Mouse (Mus musculus): ENCODE results near the gene Taf1c. TPM values are rescaled to one million over a fixed set of nuclear protein-coding genes. Genes with fewer than 3 reads are reported as not detected.
A peak's percentile ranks its signal among the peaks of the same experiment; 100 is the strongest.

The Taf1c gene
- polyA plus RNA-seq, 1 experiment from 2014 or later, result 12.7 TPM

GRCm38 (mm10) chr8:119557821-119558602 is 47.0 kb downstream of the Taf1c start:
- H3K9me3 ChIP-seq (ENCODE audit: control insufficient read depth, low read length), result no peaks in the 10 kb centered on the region
- ATAC-seq (ENCODE audit: low read depth), result peak; percentile 91
- peak overlapping the region; percentile 93 for H3K27ac ChIP-seq (ENCODE audit: low read depth, low read length)
- H3K36me3 ChIP-seq (ENCODE audit: control insufficient read depth, insufficient read depth, low read length), result peaks cover 12% of the 10 kb centered on the region
- peak overlapping the region; percentile 74 for H3K4me3 ChIP-seq (ENCODE audit: low read depth, low read length)
- H3K4me2 ChIP-seq (ENCODE audit: low read depth, low read length), result peak overlapping the region; percentile 90
- peak overlapping the region; percentile 84 for H3K9ac ChIP-seq (replicated peaks; ENCODE audit: low read depth, low read length)
- H3K27me3 ChIP-seq (ENCODE audit: control insufficient read depth, insufficient read depth, low read length), result no peaks in the 10 kb centered on the region
- 2% methylated on average over 53 of the region's 55 CpGs for WGBS
- H3K4me1 ChIP-seq (ENCODE audit: control insufficient read depth, insufficient read depth, low read length), result peaks cover 23% of the 10 kb centered on the region

- Histone ChIP-seq H3K9me3 (ENCODE audit: control insufficient read depth, low read length) (no peaks in the 10 kb centered on the region), H3K27ac (ENCODE audit: low read depth, low read length) (no peak overlapping the region), H3K9ac (replicated peaks; ENCODE audit: low read depth, low read length) (0 out of 2 replicates have a peak overlapping the region, but pooled peaks have one; percentile 84), H3K4me2 (ENCODE audit: low read depth, low read length) (peak overlapping the region; percentile 90), H3K4me3 (ENCODE audit: low read depth, low read length) (peak overlapping the region; percentile 74; the same call in 1 of the 2 replicates), H3K27me3 (ENCODE audit: control insufficient read depth, insufficient read depth, low read length) (no peaks in the 10 kb centered on the region), H3K36me3 (ENCODE audit: control insufficient read depth, insufficient read depth, low read length) (0 out of 2 replicates have a peak, but pooled peaks cover 5% of the 10 kb centered on the region), H3K4me1 (ENCODE audit: control insufficient read depth, insufficient read depth, low read length) (peaks cover 23% of the 10 kb centered on the region)
- 86% methylated on average over 9 of the region's 9 CpGs for WGBS
- no peak for ATAC-seq (ENCODE audit: low read depth)
Measured at GRCm38 (mm10) chr8:119557132-119557531, 47.9 kb downstream of the Taf1c start.

- Histone ChIP-seq H3K4me1 (ENCODE audit: control insufficient read depth, insufficient read depth, low read length) (peaks cover 23% of the 10 kb centered on the region), H3K9ac (replicated peaks; ENCODE audit: low read depth, low read length) (no peak overlapping the region), H3K27ac (ENCODE audit: low read depth, low read length) (no peak overlapping the region), H3K36me3 (ENCODE audit: control insufficient read depth, insufficient read depth, low read length) (no peaks in the 10 kb centered on the region), H3K4me2 (ENCODE audit: low read depth, low read length) (no peak overlapping the region), H3K27me3 (ENCODE audit: control insufficient read depth, insufficient read depth, low read length) (no peaks in the 10 kb centered on the region), H3K9me3 (ENCODE audit: control insufficient read depth, low read length) (no peaks in the 10 kb centered on the region), H3K4me3 (ENCODE audit: low read depth, low read length) (no peak overlapping the region)
- ATAC-seq (ENCODE audit: low read depth), result no peak
- WGBS, result 64% methylated on average over 6 of the region's 6 CpGs
Measured at GRCm38 (mm10) chr8:119555861-119556260, 49.2 kb downstream of the Taf1c start.

- no peak overlapping the region for H3K9ac ChIP-seq (replicated peaks; ENCODE audit: low read depth, low read length)
- 83% methylated on average over 2 of the region's 2 CpGs for WGBS
- H3K9me3 ChIP-seq (ENCODE audit: control insufficient read depth, low read length), result no peaks in the 10 kb centered on the region
Measured at GRCm38 (mm10) chr8:119552967-119553366, 52.1 kb downstream of the Taf1c start.

GRCm38 (mm10) chr8:119548560-119549113 is 56.4 kb downstream of the Taf1c start:
- Histone ChIP-seq H3K27me3 (ENCODE audit: control insufficient read depth, insufficient read depth, low read length) (no peaks in the 10 kb centered on the region), H3K4me3 (ENCODE audit: low read depth, low read length) (no peak overlapping the region), H3K9ac (replicated peaks; ENCODE audit: low read depth, low read length) (no peak overlapping the region), H3K27ac (ENCODE audit: low read depth, low read length) (no peak overlapping the region), H3K4me1 (ENCODE audit: control insufficient read depth, insufficient read depth, low read length) (no peaks in the 10 kb centered on the region), H3K4me2 (ENCODE audit: low read depth, low read length) (no peak overlapping the region), H3K36me3 (ENCODE audit: control insufficient read depth, insufficient read depth, low read length) (peaks cover 14% of the 10 kb centered on the region; the same call in 1 of the 2 replicates), H3K9me3 (ENCODE audit: control insufficient read depth, low read length) (no peaks in the 10 kb centered on the region)
- 83% methylated on average over 7 of the region's 7 CpGs for WGBS
- no peak for ATAC-seq (ENCODE audit: low read depth)

More at GRCm38 (mm10) chr8:119552967-119553366, 52.1 kb downstream of the Taf1c start:
- no peak overlapping the region for H3K4me3 ChIP-seq (ENCODE audit: low read depth, low read length)
- no peaks in the 10 kb centered on the region for H3K27me3 ChIP-seq (ENCODE audit: control insufficient read depth, insufficient read depth, low read length)
- peaks cover 17% of the 10 kb centered on the region for H3K4me1 ChIP-seq (ENCODE audit: control insufficient read depth, insufficient read depth, low read length)
- no peak overlapping the region for H3K27ac ChIP-seq (ENCODE audit: low read depth, low read length)
- no peak overlapping the region for H3K4me2 ChIP-seq (ENCODE audit: low read depth, low read length)
- no peaks in the 10 kb centered on the region for H3K36me3 ChIP-seq (ENCODE audit: control insufficient read depth, insufficient read depth, low read length)
- ATAC-seq (ENCODE audit: low read depth), result no peak

Other genes with a start within 250 kb of the Taf1c start
- 15.8 and 16.1 TPM in 2 replicates for gene Mlycd, start 210.3 kb downstream of the Taf1c start, polyA plus RNA-seq (2014; fragmentation: Nextera tagmentation; extraction: Ambion mirVana)
- gene Osgin1, start 171.1 kb downstream of the Taf1c start, polyA plus RNA-seq (2014; fragmentation: Nextera tagmentation; extraction: Ambion mirVana), result 0.31 and 0.35 TPM in 2 replicates
- gene Necab2, start 158.5 kb downstream of the Taf1c start, polyA plus RNA-seq (2014; fragmentation: Nextera tagmentation; extraction: Ambion mirVana), result 36.5 and 39.6 TPM in 2 replicates
- not detected in 2 replicates for gene Slc38a8, start 103.5 kb downstream of the Taf1c start, polyA plus RNA-seq (2014; fragmentation: Nextera tagmentation; extraction: Ambion mirVana)
- gene Mbtps1, start 46.5 kb downstream of the Taf1c start, polyA plus RNA-seq (2014; fragmentation: Nextera tagmentation; extraction: Ambion mirVana), result 42.5 and 64.8 TPM in 2 replicates
- 158 and 176 TPM in 2 replicates for gene Hsdl1, start 30.0 kb downstream of the Taf1c start, polyA plus RNA-seq (2014; fragmentation: Nextera tagmentation; extraction: Ambion mirVana)
- 0.15 and 0.48 TPM in 2 replicates for gene Dnaaf1, start 30.0 kb downstream of the Taf1c start, polyA plus RNA-seq (2014; fragmentation: Nextera tagmentation; extraction: Ambion mirVana)
- gene Adad2, start 7.5 kb upstream of the Taf1c start, polyA plus RNA-seq (2014; fragmentation: Nextera tagmentation; extraction: Ambion mirVana), result not detected in 2 replicates
- 0.06 and 0.08 TPM in 2 replicates for gene Kcng4, start 30.5 kb upstream of the Taf1c start, polyA plus RNA-seq (2014; fragmentation: Nextera tagmentation; extraction: Ambion mirVana)
- 3.2 and 3.7 TPM in 2 replicates for gene Wfdc1, start 61.1 kb upstream of the Taf1c start, polyA plus RNA-seq (2014; fragmentation: Nextera tagmentation; extraction: Ambion mirVana)
- gene Atp2c2, start 94.8 kb upstream of the Taf1c start, polyA plus RNA-seq (2014; fragmentation: Nextera tagmentation; extraction: Ambion mirVana), result 0.08 and 0.10 TPM in 2 replicates
- 8.1 and 8.9 TPM in 2 replicates for gene Tldc1, start 173.2 kb upstream of the Taf1c start, polyA plus RNA-seq (2014; fragmentation: Nextera tagmentation; extraction: Ambion mirVana)
- 228 and 232 TPM in 2 replicates for gene Cotl1, start 235.3 kb upstream of the Taf1c start, polyA plus RNA-seq (2014; fragmentation: Nextera tagmentation; extraction: Ambion mirVana)

Measured in neural tube, embryonic 14.5 days (tissue).